Mouse (Mus musculus) stomach, postnatal 0 days (tissue): Measurements from ENCODE around the gene Tnfrsf8. TPM values are rescaled to one million over a fixed set of nuclear protein-coding genes. Genes with fewer than 3 reads are reported as not detected.

Experiments used
- ATAC-seq: fragments of 200-750 bp; cut with Nextera tagmentation; 2 replicates; pipeline ENCODE4 v1.8.0; 2017; ENCODE audit not compliant: low FRiP score, low TSS enrichment
- DNase-seq: peaks from one replicate; pipeline ENCODE4 v3.0.0-alpha.2; 2016; ENCODE audit warnings: low spot score
- H3K27ac ChIP-seq: fragments of 300-500 bp; sonication (generic); replicated peaks from 2 replicates; pipeline ENCODE4 v1.5.1; 2014; ENCODE audit warnings: mild to moderate bottlenecking, control low read depth
- H3K27me3 ChIP-seq: fragments of 300-500 bp; sonication (generic); 2 replicates; pipeline ENCODE4 v1.6.1; 2014; ENCODE audit warnings: low read length; ENCODE audit not compliant: control insufficient read depth, insufficient read depth
- H3K36me3 ChIP-seq: fragments of 300-500 bp; sonication (generic); 2 replicates; pipeline ENCODE4 v1.6.1; 2014; ENCODE audit warnings: low read length, mixed read lengths; ENCODE audit not compliant: control insufficient read depth, insufficient read depth
- H3K4me1 ChIP-seq: fragments of 300-500 bp; sonication (generic); replicated peaks from 2 replicates; pipeline ENCODE4 v1.6.1; 2014; ENCODE audit warnings: antibody characterized with exemption; ENCODE audit not compliant: control insufficient read depth, insufficient read depth
- H3K4me2 ChIP-seq: fragments of 300-500 bp; sonication (generic); replicated peaks from 2 replicates; pipeline ENCODE4 v1.6.1; 2014; ENCODE audit warnings: low read depth, mild to moderate bottlenecking, control low read depth, moderate library complexity
- H3K4me3 ChIP-seq: fragments of 300-500 bp; sonication (generic); 2 replicates; pipeline ENCODE4 v1.5.1; 2014; ENCODE audit warnings: low read depth, low read length, control low read depth
- H3K9ac ChIP-seq: fragments of 300-500 bp; sonication (generic); 2 replicates; pipeline ENCODE4 v1.6.1; 2014; ENCODE audit warnings: mild to moderate bottlenecking, low read length, control low read depth, mixed read lengths
- H3K9me3 ChIP-seq: fragments of 300-500 bp; sonication (generic); 2 replicates; pipeline ENCODE4 v1.6.1; 2016; ENCODE audit warnings: low read length; ENCODE audit not compliant: control insufficient read depth
- CTCF ChIP-seq: IDR thresholded peaks from 2 replicates; pipeline ENCODE4 v1.5.1; 2016; ENCODE audit warnings: antibody characterized with exemption, low read depth, mild to moderate bottlenecking, moderate library complexity
- EP300 ChIP-seq: optimal IDR thresholded peaks from 2 replicates; pipeline ENCODE3; 2016; ENCODE audit warnings: antibody characterized with exemption
- WGBS: fragments of 180-500 bp; shearing (Covaris S2); extraction: QIAGEN DNeasy Blood & Tissue Kit; methylation state at CpG from one replicate; pipeline ENCODE4 v1.1.7; 2014; 5-methylcytosine and 5-hydroxymethylcytosine counted together
- polyA plus RNA-seq: library from polyadenylated mRNA; unstranded; fragments of >200 nt; fragmentation: Nextera tagmentation; extraction: Ambion mirVana; gene quantifications from 2 replicates; pipeline ENCODE4 v1.2.1, GENCODE M21; 2015

Gene Tnfrsf8
- polyA plus RNA-seq, 1 experiment from 2014 or later: 0.04 TPM

DNA sequence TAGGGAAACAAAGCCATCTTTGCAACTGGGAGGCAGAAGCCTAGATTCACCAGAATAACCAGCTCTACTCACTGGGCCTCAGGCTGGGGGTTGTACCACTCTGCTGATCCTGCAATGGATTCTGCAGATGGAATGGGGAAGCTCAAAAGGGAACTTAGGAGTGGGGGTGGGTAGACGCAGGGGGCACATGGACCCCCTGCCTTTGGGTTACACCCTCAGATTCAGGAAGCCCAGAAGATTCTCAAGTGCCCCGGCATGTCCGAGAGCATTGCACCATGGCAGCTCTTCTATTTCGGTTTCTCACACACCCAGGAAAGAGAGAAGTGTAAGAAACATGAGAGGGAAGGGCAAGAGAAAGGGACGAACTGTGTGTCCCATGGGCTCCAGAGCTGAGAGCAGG is 44.8 kb downstream of the Tnfrsf8 start:
- no peaks in the 10 kb centered on the region for H3K9me3 ChIP-seq
- no peak overlapping the region for H3K4me3 ChIP-seq
- DNase-seq (no peak), ATAC-seq (no peak)
- TF ChIP-seq CTCF: no peak
- TF ChIP-seq EP300: no peak
- no peak overlapping the region for H3K4me2 ChIP-seq
- H3K36me3 ChIP-seq: no peaks in the 10 kb centered on the region
- no peaks in the 10 kb centered on the region for H3K27me3 ChIP-seq
- no peak overlapping the region for H3K9ac ChIP-seq
- WGBS: 86% methylated on average over 5 of the region's 5 CpGs
- no peak overlapping the region for H3K27ac ChIP-seq
- no peaks in the 10 kb centered on the region; the same call in 1 of the 2 replicates for H3K4me1 ChIP-seq

- Histone ChIP-seq H3K4me3 (no peak overlapping the region), H3K36me3 (no peaks in the 10 kb centered on the region), H3K4me1 (no peaks in the 10 kb centered on the region), H3K9ac (no peak overlapping the region), H3K27me3 (no peaks in the 10 kb centered on the region), H3K9me3 (no peaks in the 10 kb centered on the region), H3K4me2 (no peak overlapping the region), H3K27ac (no peak overlapping the region)
- no peak for DNase-seq
- 0 out of 2 replicates have a peak, but pooled peaks have one; percentile 57 for ATAC-seq
- 42% methylated on average over 4 of the region's 4 CpGs for WGBS
- TF ChIP-seq CTCF (no peak), EP300 (no peak)
Observed at GRCm38 (mm10) chr4:145267631-145268110, 47.3 kb downstream of the Tnfrsf8 start.

- Histone ChIP-seq H3K27me3 (no peaks in the 10 kb centered on the region), H3K27ac (no peak overlapping the region), H3K4me3 (no peak overlapping the region), H3K4me1 (no peaks in the 10 kb centered on the region), H3K9ac (no peak overlapping the region), H3K9me3 (no peaks in the 10 kb centered on the region), H3K4me2 (no peak overlapping the region), H3K36me3 (no peaks in the 10 kb centered on the region)
- no peak for ATAC-seq
- no peak for DNase-seq
- 78% methylated on average over 4 of the region's 4 CpGs for WGBS
- TF ChIP-seq EP300 (no peak), CTCF (no peak)
Observed at GRCm38 (mm10) chr4:145266505-145266904, 48.5 kb downstream of the Tnfrsf8 start.

- DNase-seq (no peak), ATAC-seq (no peak)
- Histone ChIP-seq H3K4me3 (no peak overlapping the region), H3K9me3 (no peaks in the 10 kb centered on the region), H3K36me3 (no peaks in the 10 kb centered on the region), H3K9ac (no peak overlapping the region), H3K27ac (no peak overlapping the region), H3K4me2 (no peak overlapping the region), H3K4me1 (no peaks in the 10 kb centered on the region), H3K27me3 (no peaks in the 10 kb centered on the region)
- TF ChIP-seq EP300 (no peak), CTCF (no peak)
- 21% methylated on average over 2 of the region's 2 CpGs for WGBS
Observed at GRCm38 (mm10) chr4:145264761-145265160, 50.2 kb downstream of the Tnfrsf8 start.

DNA sequence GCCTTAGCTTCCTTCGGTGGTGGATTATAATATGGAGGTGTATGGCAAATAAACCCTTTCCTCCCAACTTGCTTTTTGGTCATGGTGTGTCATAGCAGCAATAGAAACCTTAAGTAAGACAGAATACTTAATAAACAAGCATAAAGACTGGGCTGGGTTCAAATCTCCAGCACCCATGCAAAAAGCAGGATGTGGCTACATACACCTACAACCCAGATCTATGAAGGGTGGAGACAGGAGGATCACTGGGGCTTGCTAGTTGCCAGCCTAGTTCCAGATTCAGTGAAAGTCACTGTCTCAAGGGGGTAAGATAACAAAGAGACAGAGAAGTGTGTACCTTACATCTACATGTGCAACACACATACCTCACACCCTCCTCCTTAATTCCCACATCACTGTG is 51.4 kb downstream of the Tnfrsf8 start:
- Histone ChIP-seq H3K27ac (no peak overlapping the region), H3K36me3 (no peaks in the 10 kb centered on the region), H3K4me2 (no peak overlapping the region), H3K4me1 (no peaks in the 10 kb centered on the region), H3K9me3 (no peaks in the 10 kb centered on the region), H3K9ac (no peak overlapping the region), H3K27me3 (no peaks in the 10 kb centered on the region), H3K4me3 (no peak overlapping the region)
- WGBS: 95% methylated on average over 1 of the region's 1 CpGs
- no peak for DNase-seq
- TF ChIP-seq EP300 (no peak), CTCF (no peak)
- ATAC-seq: no peak

DNA sequence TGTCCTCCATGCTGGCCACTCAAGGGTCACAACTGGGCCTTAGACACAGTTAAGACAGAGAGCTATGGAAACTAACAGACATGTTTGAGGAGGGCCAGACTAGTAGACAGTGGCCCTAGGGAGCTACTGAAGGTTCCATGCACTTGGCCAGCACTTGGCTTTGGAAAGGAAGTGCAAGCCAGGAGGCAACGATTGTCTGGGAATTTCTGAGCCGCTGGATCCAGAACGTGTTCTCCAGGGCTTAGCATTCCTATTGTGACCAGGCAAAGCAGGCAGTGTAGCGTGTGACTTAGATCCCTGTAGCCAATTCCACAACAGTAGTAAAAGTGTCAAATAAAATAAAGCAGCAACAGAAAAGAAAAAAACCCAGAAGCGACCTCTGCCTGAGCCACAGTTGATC is 54.2 kb downstream of the Tnfrsf8 start:
- TF ChIP-seq CTCF: no peak
- no peak for TF ChIP-seq EP300

More for the DNA sequence above, 54.2 kb downstream of the Tnfrsf8 start:
- Histone ChIP-seq H3K36me3 (no peaks in the 10 kb centered on the region), H3K27ac (no peak overlapping the region), H3K9ac (no peak overlapping the region), H3K4me2 (no peak overlapping the region), H3K27me3 (no peaks in the 10 kb centered on the region), H3K4me3 (no peak overlapping the region), H3K9me3 (no peaks in the 10 kb centered on the region), H3K4me1 (no peaks in the 10 kb centered on the region)
- WGBS: 85% methylated on average over 5 of the region's 5 CpGs
- DNase-seq (no peak), ATAC-seq (no peak)
